Mouse (Mus musculus) forebrain, postnatal 0 days (tissue): Measurements from ENCODE around the gene Olfr583. TPM values are rescaled to one million over a fixed set of nuclear protein-coding genes. Genes with fewer than 3 reads are reported as not detected.

Source experiments
- ATAC-seq: fragments of 200-750 bp; cut with Nextera tagmentation; 2 replicates; pipeline ENCODE4 v1.8.0; 2017; ENCODE audit warnings: mild to moderate bottlenecking, moderate library complexity
- DNase-seq: peaks from one replicate; pipeline ENCODE4 v3.0.0-alpha.2; 2015
- H3K27ac ChIP-seq: fragments of 300-500 bp; sonication (generic); 2 replicates; pipeline ENCODE4 v1.5.1; 2014; ENCODE audit warnings: low read depth, mild to moderate bottlenecking, antibody characterized with exemption, low read length, moderate library complexity, mixed read lengths
- H3K27me3 ChIP-seq: fragments of 300-500 bp; sonication (generic); 2 replicates; pipeline ENCODE4 v1.6.1; 2014; ENCODE audit warnings: mild to moderate bottlenecking, low read length, mixed read lengths; ENCODE audit not compliant: insufficient read depth
- H3K36me3 ChIP-seq: fragments of 300-500 bp; sonication (generic); 2 replicates; pipeline ENCODE4 v1.6.1; 2014; ENCODE audit warnings: mild to moderate bottlenecking, moderate library complexity; ENCODE audit not compliant: insufficient read depth
- H3K4me1 ChIP-seq: fragments of 300-500 bp; sonication (generic); 2 replicates; pipeline ENCODE4 v1.6.1; 2014; ENCODE audit warnings: antibody characterized with exemption; ENCODE audit not compliant: insufficient read depth
- H3K4me2 ChIP-seq: fragments of 300-500 bp; sonication (generic); 2 replicates; pipeline ENCODE4 v1.6.1; 2014; ENCODE audit warnings: low read depth, mild to moderate bottlenecking, moderate library complexity
- H3K4me3 ChIP-seq: fragments of 300-500 bp; sonication (generic); 2 replicates; pipeline ENCODE4 v1.5.1; 2014; ENCODE audit warnings: low read depth, low read length, mixed read lengths
- H3K9ac ChIP-seq: fragments of 300-500 bp; sonication (generic); 2 replicates; pipeline ENCODE4 v1.6.1; 2014; ENCODE audit warnings: mild to moderate bottlenecking
- H3K9me3 ChIP-seq: fragments of 300-500 bp; sonication (generic); 2 replicates; pipeline ENCODE4 v1.6.1; 2016; ENCODE audit warnings: low read length
- CTCF ChIP-seq: sonication (generic); IDR thresholded peaks from 2 replicates; pipeline ENCODE4 v1.5.1; 2016; ENCODE audit warnings: antibody characterized with exemption, control low read depth, low read depth
- WGBS: fragments of 180-500 bp; shearing (Covaris S2); extraction: QIAGEN DNeasy Blood & Tissue Kit; methylation state at CpG from one replicate; pipeline ENCODE4 v1.1.7; 2014; 5-methylcytosine and 5-hydroxymethylcytosine counted together
- polyA plus RNA-seq: library from polyadenylated mRNA; unstranded; fragments of >200 nt; fragmentation: Nextera tagmentation; extraction: Ambion mirVana; gene quantifications from 2 replicates; pipeline ENCODE4 v1.2.1, GENCODE M21; 2015
- total RNA-seq: library from RNA; depleted of rRNA; stranded (reverse); fragments of >200 nt; gene quantifications from 2 replicates; pipeline ENCODE4 v1.2.3, GENCODE M21; 2014; rRNA removed

Gene Olfr583
- total RNA-seq, result not detected in 2 replicates
- not detected in 2 replicates for polyA plus RNA-seq

DNA sequence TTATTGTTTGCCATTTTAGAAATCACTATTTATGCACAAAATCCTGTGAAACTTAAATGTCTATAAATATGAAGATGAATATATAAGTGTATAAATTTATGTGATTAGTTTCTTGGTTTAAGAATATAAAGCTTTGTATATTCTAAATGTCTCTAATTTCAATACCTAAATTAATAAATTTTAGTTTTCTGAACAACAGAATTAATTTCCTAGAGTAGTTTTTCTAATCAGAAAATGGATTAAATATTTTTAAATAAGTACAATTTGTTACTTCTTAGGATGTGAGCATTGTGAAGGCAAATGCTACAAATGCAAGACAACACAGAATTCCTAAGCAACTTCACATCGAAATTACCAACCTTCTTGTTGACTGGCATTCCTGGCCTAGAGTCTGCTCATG is at the start of gene Olfr583:
Gene Olfr583 (plus strand): TSS at position 301 of the 400 bp plus-strand sequence.
- Histone ChIP-seq H3K36me3 (no peaks in the 10 kb centered on the region), H3K27me3 (no peaks in the 10 kb centered on the region), H3K27ac (no peak within 1 kb of the TSS), H3K9ac (no peak within 1 kb of the TSS), H3K4me3 (no peak within 1 kb of the TSS), H3K9me3 (no peaks in the 10 kb centered on the region), H3K4me1 (no peaks in the 10 kb centered on the region), H3K4me2 (no peak within 1 kb of the TSS)
- DNase-seq (no peak), ATAC-seq (no peak)
- WGBS, result 96% methylated on average over 1 of the region's 1 CpGs
- no peak for TF ChIP-seq CTCF

GRCm38 (mm10) chr7:103037724-103038123 is 13.4 kb upstream of the Olfr583 start, which contains the start of gene Olfr582:
Gene Olfr582, plus strand, starts transcription at chr7:103038024.
- Histone ChIP-seq H3K9ac (no peak within 1 kb of the TSS), H3K4me2 (no peak within 1 kb of the TSS), H3K9me3 (no peaks in the 10 kb centered on the region), H3K4me3 (no peak within 1 kb of the TSS), H3K27ac (no peak within 1 kb of the TSS), H3K27me3 (no peaks in the 10 kb centered on the region), H3K4me1 (no peaks in the 10 kb centered on the region), H3K36me3 (no peaks in the 10 kb centered on the region)
- ATAC-seq (no peak), DNase-seq (no peak)
- no peak for TF ChIP-seq CTCF

GRCm38 (mm10) chr7:103081585-103081984 is 30.5 kb downstream of the Olfr583 start, which contains the start of gene Olfr584:
Gene Olfr584, plus strand, starts transcription at chr7:103081885.
- H3K36me3 ChIP-seq, result no peaks in the 10 kb centered on the region
- no peak for ATAC-seq
- no peak for TF ChIP-seq CTCF
- no peak within 1 kb of the TSS for H3K4me2 ChIP-seq
- WGBS, result 83% methylated on average over 1 of the region's 1 CpGs
- no peaks in the 10 kb centered on the region for H3K9me3 ChIP-seq
- H3K4me3 ChIP-seq, result no peak within 1 kb of the TSS
- no peaks in the 10 kb centered on the region for H3K4me1 ChIP-seq
- H3K9ac ChIP-seq, result no peak within 1 kb of the TSS
- no peak for DNase-seq
- no peaks in the 10 kb centered on the region for H3K27me3 ChIP-seq
- H3K27ac ChIP-seq, result no peak within 1 kb of the TSS

DNA sequence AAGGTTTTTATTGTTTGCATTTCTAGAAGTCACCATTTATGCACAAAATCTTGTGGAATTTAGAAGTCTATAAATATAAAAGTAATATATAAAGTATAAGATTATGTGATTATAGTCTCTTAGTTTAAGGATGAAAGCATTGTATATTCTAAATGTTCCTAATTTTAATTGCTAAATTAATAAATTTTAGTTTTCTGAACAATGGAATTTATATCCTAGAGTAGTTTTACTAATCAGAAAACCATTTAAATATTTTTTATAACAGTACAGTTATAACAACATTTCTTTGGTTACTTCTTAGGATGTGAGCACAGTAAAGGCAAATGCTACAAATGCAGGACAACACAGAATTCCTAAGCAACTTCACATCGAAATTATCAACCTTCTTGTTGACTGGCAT is 46.3 kb downstream of the Olfr583 start, which contains the start of gene Olfr585:
Gene Olfr585 (plus strand): TSS at position 301 of the 400 bp plus-strand sequence.
- Histone ChIP-seq H3K27me3 (no peaks in the 10 kb centered on the region), H3K9ac (no peak within 1 kb of the TSS), H3K4me2 (no peak within 1 kb of the TSS), H3K36me3 (no peaks in the 10 kb centered on the region), H3K27ac (no peak within 1 kb of the TSS), H3K9me3 (no peaks in the 10 kb centered on the region), H3K4me1 (no peaks in the 10 kb centered on the region), H3K4me3 (no peak within 1 kb of the TSS)
- ATAC-seq (no peak), DNase-seq (no peak)
- no peak for TF ChIP-seq CTCF
- 91% methylated on average over 1 of the region's 1 CpGs for WGBS

Other genes with a start within 250 kb of the Olfr583 start
- not detected in 2 replicates for gene Olfr564, start 247.8 kb upstream of the Olfr583 start, total RNA-seq
- gene Olfr564, start 247.8 kb upstream of the Olfr583 start, polyA plus RNA-seq, result not detected in 2 replicates
- not detected in 2 replicates for gene Olfr566, start 192.5 kb upstream of the Olfr583 start, total RNA-seq
- gene Olfr566, start 192.5 kb upstream of the Olfr583 start, polyA plus RNA-seq, result not detected in 2 replicates
- not detected in 2 replicates for gene Olfr568, start 174.2 kb upstream of the Olfr583 start, total RNA-seq
- gene Olfr568, start 174.2 kb upstream of the Olfr583 start, polyA plus RNA-seq, result not detected in 2 replicates
- not detected in 2 replicates for gene Olfr569, start 160.4 kb upstream of the Olfr583 start, total RNA-seq
- gene Olfr569, start 160.4 kb upstream of the Olfr583 start, polyA plus RNA-seq, result not detected in 2 replicates
- not detected in 2 replicates for gene Olfr570, start 156.7 kb upstream of the Olfr583 start, total RNA-seq
- 0.23 TPM in 1 of 2 replicates, not detected in the other for gene Olfr570, start 156.7 kb upstream of the Olfr583 start, polyA plus RNA-seq
- gene Olfr571, start 133.8 kb upstream of the Olfr583 start, total RNA-seq, result not detected in 2 replicates
- gene Olfr571, start 133.8 kb upstream of the Olfr583 start, polyA plus RNA-seq, result not detected in 2 replicates
- gene Olfr572, start 126.9 kb upstream of the Olfr583 start, total RNA-seq, result not detected in 2 replicates
- gene Olfr572, start 126.9 kb upstream of the Olfr583 start, polyA plus RNA-seq, result not detected in 2 replicates
- gene Olfr573-ps1, start 108.7 kb upstream of the Olfr583 start, total RNA-seq, result not detected in 2 replicates
- gene Olfr573-ps1, start 108.7 kb upstream of the Olfr583 start, polyA plus RNA-seq, result not detected in 2 replicates
- not detected in 2 replicates for gene Olfr574, start 102.8 kb upstream of the Olfr583 start, total RNA-seq
- not detected in 2 replicates for gene Olfr574, start 102.8 kb upstream of the Olfr583 start, polyA plus RNA-seq
- gene Olfr575, start 92.5 kb upstream of the Olfr583 start, total RNA-seq, result not detected in 2 replicates
- not detected in 2 replicates for gene Olfr575, start 92.5 kb upstream of the Olfr583 start, polyA plus RNA-seq
- not detected in 2 replicates for gene Olfr576, start 88.6 kb upstream of the Olfr583 start, total RNA-seq
- gene Olfr576, start 88.6 kb upstream of the Olfr583 start, polyA plus RNA-seq, result not detected in 2 replicates
- gene Olfr577, start 75.4 kb upstream of the Olfr583 start, total RNA-seq, result not detected in 2 replicates
- not detected in 2 replicates for gene Olfr577, start 75.4 kb upstream of the Olfr583 start, polyA plus RNA-seq
- gene Olfr578, start 62.0 kb upstream of the Olfr583 start, total RNA-seq, result not detected in 2 replicates
- not detected in 2 replicates for gene Olfr578, start 62.0 kb upstream of the Olfr583 start, polyA plus RNA-seq
- gene Olfr582, start 13.3 kb upstream of the Olfr583 start, total RNA-seq, result not detected in 2 replicates
- not detected in 2 replicates for gene Olfr582, start 13.3 kb upstream of the Olfr583 start, polyA plus RNA-seq
- not detected in 2 replicates for gene Olfr584, start 30.6 kb downstream of the Olfr583 start, total RNA-seq
- not detected in 2 replicates for gene Olfr584, start 30.6 kb downstream of the Olfr583 start, polyA plus RNA-seq
- gene Olfr585, start 46.4 kb downstream of the Olfr583 start, total RNA-seq, result not detected in 2 replicates
- not detected in 2 replicates for gene Olfr585, start 46.4 kb downstream of the Olfr583 start, polyA plus RNA-seq
- not detected in 2 replicates for gene Olfr586, start 74.3 kb downstream of the Olfr583 start, total RNA-seq
- gene Olfr586, start 74.3 kb downstream of the Olfr583 start, polyA plus RNA-seq, result not detected in 2 replicates
- not detected in 2 replicates for gene Olfr588-ps1, start 89.6 kb downstream of the Olfr583 start, total RNA-seq
- gene Olfr588-ps1, start 89.6 kb downstream of the Olfr583 start, polyA plus RNA-seq, result not detected in 2 replicates
- not detected in 2 replicates for gene Olfr589, start 105.1 kb downstream of the Olfr583 start, total RNA-seq
- not detected in 2 replicates for gene Olfr589, start 105.1 kb downstream of the Olfr583 start, polyA plus RNA-seq
- gene Olfr591, start 127.0 kb downstream of the Olfr583 start, total RNA-seq, result not detected in 2 replicates
- gene Olfr591, start 127.0 kb downstream of the Olfr583 start, polyA plus RNA-seq, result not detected in 2 replicates
- not detected in 2 replicates for gene Olfr592, start 133.5 kb downstream of the Olfr583 start, total RNA-seq
- not detected in 2 replicates for gene Olfr592, start 133.5 kb downstream of the Olfr583 start, polyA plus RNA-seq
- not detected in 2 replicates for gene Olfr593, start 160.6 kb downstream of the Olfr583 start, total RNA-seq
- gene Olfr593, start 160.6 kb downstream of the Olfr583 start, polyA plus RNA-seq, result not detected in 2 replicates
- not detected in 2 replicates for gene Olfr594, start 165.7 kb downstream of the Olfr583 start, total RNA-seq
- not detected in 2 replicates for gene Olfr594, start 165.7 kb downstream of the Olfr583 start, polyA plus RNA-seq
- gene Usp17ld, start 201.2 kb downstream of the Olfr583 start, total RNA-seq, result not detected in 2 replicates
- gene Usp17ld, start 201.2 kb downstream of the Olfr583 start, polyA plus RNA-seq, result not detected in 2 replicates